Mouse (Mus musculus) heart, adult 18-20 months (tissue): ENCODE data around the gene B230217C12Rik. TPM values are rescaled to one million over a fixed set of nuclear protein-coding genes. Genes with fewer than 3 reads are reported as not detected.

Experiments used
- DNase-seq, 2 experiments: peaks; one replicate each; pipeline ENCODE4 v3.0.0; 2021 to 2022; ENCODE audit warnings: mixed read lengths in 1 of 2
- long read RNA-seq, 2 experiments: library from polyadenylated mRNA; stranded (forward); transcript quantifications; one replicate each; pipeline ENCODE4 v2.0.0; 2021
- total RNA-seq, 2 experiments: library from RNA; stranded (reverse); gene quantifications; 2 replicates each; pipeline ENCODE4 v1.2.3; 2021

Gene B230217C12Rik
- under 1 TPM; 0.51 to 0.55 TPM for total RNA-seq
- long read RNA-seq, experiment 1 = 0 reads
- long read RNA-seq, experiment 2, partial matches to known transcripts = 0 of 1 reads
- long read RNA-seq, experiment 2, other reads (novel, unspliced or antisense) = 0 of 1 reads

DNA sequence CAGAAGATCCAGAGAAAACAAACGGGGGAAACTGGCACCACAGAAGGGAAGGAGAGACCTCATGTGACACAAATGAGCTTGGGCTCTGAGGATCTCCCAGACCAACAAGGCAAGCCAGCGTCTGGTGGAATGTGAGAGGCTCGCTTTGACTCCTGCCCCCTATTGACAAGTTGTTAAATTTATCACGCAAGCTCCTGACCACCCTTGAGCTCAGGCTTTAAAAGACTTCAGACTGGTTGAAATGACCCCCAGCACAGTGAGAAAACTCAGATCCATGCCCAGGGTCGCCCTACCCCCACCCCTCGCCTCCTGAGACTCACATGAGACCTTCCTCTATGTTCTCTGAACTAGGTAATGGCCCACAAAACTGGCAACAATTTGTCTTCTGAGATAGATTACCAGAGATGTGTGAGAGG, at the start of gene B230217C12Rik:
TSS of gene B230217C12Rik (plus strand) at position 242 of the 416 bp plus-strand sequence.
- peak in 1 of 2 experiments; percentile 59 for DNase-seq

DNA sequence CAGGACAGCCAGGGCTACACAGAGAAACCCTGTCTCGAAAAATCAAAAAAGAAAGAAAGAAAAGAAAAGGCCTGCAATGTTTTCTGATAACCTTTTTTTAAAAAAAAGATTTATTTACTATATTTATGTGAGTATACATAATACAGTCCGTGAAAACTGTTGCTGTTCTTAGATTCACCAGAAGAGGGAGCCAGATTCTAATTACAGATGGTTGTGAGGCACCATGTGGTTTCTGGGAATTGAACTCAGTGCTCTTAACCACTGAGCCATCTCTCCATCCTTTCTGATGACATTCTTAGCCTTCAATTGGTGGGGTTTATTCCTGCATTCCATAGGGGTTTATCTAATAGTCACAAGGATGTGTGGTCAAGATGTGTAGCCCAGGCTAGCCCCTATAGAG, 47.4 kb upstream of the B230217C12Rik start:
- DNase-seq = peak; percentile 50 to 84

DNA sequence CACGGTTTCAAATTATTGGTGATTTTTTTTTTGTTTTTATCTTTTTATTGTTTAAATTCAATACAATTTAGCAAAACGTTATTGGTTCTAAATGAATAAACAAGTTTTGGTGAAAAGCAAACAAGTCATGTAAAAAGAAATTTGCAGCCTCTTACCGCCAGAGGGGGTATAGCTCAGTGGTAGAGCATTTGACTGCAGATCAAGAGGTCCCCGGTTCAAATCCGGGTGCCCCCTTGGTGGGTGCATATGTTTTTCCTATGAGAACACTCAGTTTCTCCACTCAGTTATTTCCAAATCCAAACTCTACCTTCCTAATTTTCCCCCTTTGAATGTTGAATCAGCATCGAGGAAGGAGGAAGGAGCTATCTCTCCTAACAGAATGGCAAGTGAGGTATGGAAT, 43.7 kb upstream of the B230217C12Rik start:
- peak; percentile 72 to 89 for DNase-seq

DNA sequence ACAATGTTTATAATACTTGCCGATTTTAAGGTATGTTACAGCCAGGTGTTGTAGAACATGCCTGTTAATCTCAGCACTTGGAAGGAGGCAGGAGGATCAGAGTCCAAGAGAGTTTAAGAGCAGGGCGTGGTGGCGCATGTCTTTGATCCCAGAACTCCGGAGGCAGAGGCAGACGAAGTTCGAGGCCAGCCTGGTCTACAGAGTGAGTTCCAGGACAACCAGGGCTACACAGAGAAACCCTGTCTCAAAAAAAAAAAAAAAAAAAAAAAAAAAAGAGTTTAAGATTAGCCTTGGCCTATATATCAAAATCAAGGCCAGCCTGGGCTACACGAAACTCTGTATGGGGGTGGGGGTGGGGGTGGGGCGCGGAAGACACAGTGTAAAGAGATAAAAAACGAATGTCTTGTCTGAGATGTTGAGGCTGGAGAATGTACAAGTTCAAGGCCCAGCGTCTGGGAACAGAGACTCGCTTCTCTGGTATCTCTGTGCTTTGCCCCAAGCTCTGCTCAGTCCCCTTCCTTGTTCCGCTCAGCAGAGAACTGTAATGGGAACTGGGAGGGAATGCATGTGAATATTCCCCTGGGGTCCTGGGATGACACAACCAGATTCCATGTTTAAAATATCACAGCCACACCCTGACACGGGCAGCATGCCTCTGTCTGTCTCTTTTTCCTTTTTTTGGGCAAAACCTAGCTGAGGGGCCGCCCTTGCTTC, 43.1 kb upstream of the B230217C12Rik start:
- DNase-seq = peak; percentile 52 to 61

DNA sequence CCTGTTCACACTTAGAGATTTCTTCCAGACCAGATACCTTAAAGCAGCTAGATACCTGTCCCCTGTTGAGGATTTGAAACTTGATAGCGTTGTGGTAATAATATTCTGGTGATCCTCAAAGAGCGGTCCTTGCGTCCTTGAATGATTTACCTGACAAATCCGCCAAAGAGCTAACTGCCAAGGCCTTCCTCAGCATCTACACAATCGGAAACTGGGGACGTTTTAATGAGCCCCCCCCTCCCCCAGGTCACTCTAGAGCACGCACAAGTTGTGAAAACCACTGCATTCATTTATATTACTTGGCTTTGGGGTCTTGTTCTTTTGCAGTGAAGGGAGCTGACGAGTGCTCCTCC, 42.5 kb upstream of the B230217C12Rik start:
- DNase-seq = no peak

DNA sequence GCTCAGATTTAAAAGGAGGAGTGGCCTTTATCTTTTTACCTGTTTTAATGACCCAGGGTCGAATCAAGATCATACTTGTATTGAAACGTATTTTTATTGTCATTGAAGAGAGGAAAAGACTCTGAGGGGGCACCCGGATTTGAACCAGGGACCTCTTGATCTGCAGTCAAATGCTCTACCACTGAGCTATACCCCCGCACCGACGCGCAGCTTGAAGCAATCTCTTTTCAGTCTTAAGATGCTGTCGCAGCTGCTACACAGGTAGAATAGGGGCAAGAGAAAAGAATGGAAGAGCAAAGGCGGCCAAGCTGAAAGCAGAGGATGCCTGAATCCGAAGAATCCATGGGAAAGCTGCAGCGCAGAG, 41.8 kb upstream of the B230217C12Rik start, which contains the start of gene Lasp1:
TSS of gene Lasp1 (plus strand) at position 219 of the 364 bp plus-strand sequence.
- DNase-seq = peak; percentile 89 to 95

DNA sequence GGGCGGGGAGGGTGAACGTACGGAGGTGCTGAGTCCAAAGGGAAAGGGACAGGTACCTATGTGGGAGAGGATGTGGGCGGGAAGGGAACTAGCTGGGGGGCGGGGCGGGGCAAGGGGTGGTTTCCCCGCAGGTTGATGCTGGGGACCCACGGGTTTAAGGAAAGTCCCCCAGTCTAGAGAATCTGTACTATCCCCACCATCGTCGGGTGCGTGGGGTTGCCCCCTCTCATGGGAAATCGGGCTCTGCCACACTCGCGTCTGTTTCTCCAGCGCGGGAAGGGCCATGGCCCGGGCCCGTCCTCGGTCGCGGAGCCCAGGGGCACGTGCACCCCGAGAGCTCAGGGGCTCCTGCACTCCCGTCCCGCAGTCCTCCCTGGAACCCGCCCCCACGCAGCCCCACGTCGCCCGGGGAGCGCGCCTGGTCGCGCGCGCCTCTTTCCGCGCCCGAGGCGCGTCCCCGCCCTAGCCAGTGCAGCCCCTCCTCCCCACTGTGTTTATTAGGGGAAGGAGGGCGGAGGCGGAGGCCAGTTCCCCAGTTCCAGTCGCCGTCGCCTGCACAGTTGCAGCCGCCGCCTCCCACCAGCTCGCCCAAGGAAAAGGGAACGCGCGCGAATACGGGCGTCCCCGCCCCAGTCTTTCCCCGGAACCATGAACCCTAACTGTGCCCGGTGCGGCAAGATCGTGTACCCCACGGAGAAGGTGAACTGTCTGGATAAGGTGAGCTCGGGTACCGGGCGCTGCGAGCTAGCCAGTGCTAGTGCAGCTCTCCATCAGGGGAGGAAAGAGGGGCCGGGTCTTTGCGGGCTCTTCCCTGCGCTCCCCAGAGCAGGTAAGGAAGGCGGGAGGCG, 41.2 kb upstream of the B230217C12Rik start:
- DNase-seq = peak; percentile 92 to 94

DNA sequence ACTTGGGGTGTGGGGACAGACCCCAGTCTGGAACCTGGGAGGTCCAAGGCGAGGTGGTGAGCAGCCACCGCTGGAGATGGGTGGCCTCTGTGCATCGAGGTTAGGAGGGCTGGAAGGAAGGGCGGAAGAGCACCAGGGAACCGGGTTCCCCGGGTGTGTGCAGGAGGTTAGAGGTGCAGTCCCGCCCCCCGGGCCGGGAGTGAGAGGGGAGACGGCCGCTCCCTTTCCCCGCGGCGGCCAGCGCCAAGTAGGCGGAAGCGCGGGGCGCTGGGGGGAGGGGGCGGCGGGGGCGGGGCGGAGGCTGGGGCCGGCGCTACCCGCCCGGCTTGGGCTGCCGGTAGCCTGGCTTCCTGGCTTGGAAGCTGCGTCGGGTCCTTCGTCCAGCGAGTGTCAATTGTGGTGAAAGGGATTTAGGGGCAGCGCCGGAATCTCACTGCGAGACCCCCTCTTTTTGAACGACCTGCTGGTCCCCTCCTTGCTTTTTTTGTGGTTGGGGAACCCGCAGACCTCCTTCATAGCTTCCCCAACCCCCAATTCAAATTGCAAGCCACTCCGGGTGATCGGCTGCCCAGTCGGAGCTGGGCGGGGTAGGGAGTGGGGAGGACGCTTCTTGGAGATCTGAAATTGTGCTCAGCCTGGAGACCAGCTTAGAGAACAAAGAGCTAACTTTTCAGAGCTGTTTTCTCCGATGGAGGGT, 40.4 kb upstream of the B230217C12Rik start:
- DNase-seq = peak; percentile 81 to 90

DNA sequence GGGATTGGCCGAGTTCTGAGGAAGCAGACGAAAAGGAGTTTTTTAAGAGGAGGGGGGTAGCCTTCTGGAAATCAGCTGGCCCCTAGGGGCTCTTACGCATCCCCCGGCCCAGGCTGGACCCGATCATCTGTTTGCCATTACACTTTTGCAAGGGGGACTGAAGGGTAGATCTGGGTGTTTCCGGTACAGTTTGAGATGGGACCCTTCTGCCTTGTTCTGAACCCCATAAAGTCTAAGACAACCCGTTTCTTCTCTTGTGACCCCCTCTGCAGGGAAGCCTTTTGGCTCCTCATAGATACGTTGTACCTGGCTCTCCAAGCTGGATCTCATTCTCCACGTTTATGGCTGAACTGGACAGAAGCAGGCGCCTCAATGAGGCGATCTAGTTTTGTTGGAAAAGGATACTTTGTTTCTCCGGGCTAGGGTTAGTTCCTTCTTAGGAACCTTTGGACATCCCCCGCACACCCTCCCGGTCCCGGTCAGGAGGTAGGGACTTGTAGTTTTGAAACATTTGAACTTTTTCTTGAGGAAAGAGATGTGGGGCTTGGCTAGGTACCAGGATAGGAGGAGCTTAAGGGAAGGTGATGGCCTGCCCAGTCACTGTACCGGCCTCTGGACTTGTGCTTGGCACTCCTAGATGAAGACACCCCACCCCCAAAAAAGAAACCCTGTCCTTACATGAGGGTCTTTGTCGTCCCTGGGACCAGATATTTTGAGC, 39.7 kb upstream of the B230217C12Rik start:
- peak; percentile 60 to 62 for DNase-seq

DNA sequence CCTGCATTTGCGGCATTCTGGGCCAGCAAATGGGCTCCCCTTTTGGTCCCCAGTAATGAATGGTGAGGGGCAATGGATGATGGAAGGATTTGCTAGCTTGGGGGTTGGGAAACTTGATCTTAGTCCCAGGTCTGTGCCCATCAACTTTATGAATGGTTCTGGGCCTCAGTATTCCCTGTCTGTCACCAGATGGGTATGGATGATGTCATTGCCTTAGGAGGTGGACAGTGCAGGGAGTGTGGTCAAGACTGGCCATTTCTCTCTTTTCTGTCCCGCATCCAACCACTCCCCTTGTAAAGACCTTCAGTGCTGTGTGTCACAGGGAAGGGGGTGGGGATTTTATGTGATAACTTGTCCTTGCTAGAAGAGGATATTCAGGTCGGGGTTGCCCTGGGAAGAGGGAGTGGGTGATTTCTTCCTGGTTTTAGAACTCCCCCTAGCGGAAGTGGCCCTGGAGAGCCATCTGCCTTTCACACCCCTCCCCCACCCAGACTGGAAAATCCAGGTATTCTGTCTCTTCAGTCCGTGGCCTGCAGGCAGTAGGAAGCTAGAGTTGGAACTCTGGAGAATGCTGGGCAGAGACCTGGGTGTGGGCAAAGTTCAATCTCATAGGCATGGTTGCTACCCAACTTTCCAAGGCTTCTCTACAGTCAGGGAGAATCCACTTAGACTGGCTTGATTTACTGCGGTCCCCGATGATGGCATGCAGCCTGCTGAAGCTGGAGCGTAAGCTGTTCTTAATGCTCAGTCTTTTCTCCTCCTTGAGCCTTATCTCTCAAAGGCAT, 39.0 kb upstream of the B230217C12Rik start:
- DNase-seq = peak; percentile 56 to 71

DNA sequence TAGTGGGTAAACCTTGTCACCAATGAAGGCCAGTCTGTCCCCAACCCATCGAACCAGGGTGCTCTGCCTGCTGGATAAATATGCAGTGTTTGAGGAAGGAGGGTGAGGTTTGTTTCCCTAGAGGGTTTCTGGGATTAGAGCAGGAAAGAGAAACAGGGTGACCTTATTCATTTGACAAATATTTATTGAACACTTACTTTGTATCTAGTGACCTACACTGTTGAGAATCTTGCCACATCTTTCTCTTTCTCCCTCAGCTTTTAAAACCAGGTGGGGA, 38.4 kb upstream of the B230217C12Rik start:
- no peak for DNase-seq

DNA sequence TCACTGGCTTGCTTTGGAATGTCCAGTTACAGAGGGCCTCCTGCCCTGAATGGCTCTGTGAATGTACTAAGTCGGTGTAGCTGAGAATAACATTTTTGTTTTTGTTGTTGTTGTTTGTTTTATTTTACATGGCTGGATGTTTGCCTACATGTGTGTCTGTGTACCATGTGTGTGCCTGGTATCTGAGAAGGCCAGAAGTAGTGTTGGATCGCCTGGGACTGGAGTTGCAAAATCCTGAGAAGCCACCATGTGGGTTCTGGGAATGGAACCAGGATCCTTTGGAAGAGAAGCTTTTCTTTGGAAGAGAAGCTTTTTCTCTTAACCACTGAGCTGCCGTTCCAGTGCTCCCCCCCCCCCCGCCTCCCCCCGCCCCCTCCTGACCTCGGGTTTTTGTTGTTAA, 38.1 kb upstream of the B230217C12Rik start:
- peak; percentile 57 to 60 for DNase-seq

DNA sequence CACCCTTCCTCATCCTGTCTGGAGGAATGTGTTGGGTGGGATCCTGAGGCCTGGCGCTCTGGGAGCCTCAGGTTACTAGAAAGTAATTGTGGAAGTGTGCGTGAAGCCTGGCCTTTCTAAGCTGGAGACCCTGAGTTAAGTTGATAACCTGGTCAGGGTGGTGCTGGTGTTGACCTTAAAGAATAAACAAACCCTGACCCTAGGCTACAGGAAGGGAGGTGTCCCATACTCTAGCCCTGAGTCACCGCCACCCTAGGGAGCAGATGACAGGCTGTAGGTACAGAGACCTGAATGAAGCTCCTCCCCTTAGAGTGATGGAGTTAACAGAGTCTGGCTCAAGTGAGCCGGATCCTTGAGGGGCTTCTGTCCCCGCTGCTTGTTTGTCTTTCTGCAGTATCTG, 36.7 kb upstream of the B230217C12Rik start:
- peak in 1 of 2 experiments; percentile 53 for DNase-seq

DNA sequence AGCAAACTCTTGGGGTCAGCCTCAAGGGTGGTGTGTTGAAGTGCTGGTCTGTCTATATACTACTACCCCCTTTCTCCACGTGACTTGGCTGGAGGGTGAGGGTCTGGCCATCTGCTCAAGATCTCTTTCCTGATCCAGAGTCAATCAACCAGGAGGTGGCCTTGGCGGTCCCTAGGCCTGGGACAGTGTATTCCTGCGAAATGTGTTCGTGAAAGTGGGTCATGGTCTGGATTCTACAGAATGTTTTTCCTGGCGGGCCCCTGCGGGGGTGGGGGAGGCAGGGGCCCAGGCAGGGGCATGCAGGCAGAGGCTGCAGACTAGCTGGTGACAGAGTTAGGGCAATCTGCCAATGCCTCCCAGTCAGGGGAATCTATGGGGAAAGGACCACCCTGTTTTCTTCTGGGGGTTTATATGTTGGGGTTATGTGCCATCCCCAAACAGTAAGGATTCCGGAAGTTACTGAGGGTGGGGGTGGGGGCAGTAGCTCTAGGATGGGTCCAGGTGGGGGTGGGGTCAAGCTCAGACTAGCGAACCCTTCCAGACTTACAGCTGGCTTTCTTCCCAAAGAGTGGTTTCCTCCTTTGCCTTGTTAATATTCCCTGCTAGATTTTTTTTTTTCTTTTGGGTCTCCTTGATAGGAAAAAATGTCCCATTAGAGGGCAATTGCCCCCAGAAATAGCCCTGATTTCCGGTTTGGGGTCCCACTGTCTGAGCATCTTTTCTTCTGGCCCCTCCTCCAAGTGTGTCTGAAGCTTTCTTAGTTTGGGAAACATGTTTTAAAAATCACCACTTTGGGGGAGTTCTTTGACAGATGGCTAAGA, 35.5 kb upstream of the B230217C12Rik start:
- DNase-seq = peak; percentile 45 to 48

DNA sequence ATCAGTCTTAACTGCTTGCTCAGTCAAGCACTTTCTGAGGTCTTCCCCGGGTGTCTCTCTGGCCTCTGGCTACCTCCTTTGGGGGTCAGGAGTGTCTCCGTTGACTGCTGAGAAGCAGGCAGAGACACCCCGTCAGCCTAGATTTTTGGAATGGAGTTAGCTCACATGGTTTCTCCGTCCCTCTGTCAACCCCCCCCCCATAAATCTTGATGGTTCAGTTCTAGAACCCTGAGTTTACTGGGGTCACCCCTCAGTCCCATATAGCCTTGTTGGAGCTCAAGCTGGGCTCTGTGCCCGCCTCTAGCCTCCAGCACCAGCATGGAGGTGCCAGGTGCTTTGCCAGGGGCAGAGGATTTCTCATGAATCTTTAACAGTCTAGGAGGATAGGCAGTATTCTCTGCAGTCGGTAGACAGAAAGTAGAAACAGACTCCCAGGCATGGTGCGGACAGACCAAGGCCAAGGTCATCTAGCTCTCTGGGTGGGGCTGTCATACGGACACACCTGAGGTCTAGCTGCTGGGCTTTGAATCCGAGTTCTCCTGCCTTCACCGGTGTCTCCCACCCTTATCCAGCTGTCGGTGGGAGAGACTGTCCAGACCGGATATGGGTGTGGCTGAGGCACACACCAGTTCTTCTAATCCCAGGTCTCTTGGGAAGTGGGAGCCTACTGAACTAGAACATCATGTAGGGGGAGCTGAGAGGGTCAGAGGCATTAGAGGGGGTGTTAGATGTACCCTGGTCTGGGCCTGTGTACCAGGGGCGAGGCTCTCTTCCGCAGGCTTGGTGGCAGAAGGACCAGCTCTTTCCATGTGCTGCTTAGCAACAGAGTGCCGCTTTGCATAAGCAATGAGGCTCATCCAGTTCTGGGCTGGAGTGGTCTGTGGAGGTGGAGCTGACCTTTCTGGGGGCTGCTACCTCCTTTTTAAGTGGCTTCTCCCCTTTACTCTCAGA, 34.6 kb upstream of the B230217C12Rik start:
- peak; percentile 68 to 79 for DNase-seq

DNA sequence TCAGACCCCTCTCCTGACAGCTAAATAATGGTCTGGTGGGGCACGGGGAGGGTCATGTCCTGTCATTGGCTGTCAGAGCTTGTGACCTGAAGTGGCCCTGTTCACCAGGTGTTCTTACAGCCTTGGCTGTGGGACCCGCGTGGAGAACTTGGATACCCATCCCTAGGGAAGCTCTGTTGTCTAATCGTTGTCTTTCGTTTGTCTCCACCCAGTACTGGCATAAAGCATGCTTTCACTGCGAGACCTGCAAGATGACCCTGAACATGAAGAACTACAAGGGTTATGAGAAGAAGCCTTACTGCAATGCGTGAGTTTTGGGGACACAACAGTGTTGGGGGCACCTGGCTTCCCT, 34.0 kb upstream of the B230217C12Rik start:
- no peak for DNase-seq

DNA sequence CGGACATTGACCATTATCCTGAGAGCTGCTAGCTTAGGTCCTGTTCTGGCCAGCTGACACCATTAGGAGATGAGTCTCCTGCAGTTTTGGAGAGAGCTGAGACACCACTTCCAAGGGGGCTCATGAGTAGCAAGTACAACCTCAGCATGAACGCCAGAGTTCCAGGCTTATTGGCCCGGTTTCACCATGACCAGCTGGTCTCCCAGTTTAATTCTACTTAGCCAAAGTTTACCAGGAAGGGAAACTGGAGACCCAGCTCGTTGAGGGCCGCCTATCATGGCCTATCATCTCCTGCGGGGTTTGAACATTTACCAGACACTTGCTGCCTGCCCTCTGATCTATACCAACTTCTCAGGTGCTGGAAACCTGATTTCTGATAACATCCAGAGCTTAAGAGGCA, 33.0 kb upstream of the B230217C12Rik start:
- peak; percentile 66 to 71 for DNase-seq

DNA sequence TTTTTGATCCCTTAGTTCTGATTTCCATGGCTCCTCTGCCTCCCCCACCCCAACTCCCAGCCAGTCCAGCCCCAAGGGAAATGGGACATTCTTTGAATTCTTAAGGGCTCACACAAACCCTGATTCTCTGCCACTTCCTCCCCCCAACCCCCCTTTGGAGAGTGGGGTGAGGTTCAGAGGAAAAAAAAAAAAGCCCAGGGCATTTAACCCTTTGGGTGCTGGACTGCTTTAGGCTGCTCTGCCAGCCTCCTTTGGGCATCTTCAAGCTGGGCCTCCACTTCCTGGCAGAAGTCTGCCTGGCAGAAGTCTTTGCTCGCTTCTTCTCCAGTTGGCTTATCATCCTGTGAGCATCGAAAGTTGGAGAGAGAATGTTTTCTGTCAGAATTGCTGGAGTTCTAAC, 32.5 kb upstream of the B230217C12Rik start:
- peak; percentile 77 for DNase-seq

DNA sequence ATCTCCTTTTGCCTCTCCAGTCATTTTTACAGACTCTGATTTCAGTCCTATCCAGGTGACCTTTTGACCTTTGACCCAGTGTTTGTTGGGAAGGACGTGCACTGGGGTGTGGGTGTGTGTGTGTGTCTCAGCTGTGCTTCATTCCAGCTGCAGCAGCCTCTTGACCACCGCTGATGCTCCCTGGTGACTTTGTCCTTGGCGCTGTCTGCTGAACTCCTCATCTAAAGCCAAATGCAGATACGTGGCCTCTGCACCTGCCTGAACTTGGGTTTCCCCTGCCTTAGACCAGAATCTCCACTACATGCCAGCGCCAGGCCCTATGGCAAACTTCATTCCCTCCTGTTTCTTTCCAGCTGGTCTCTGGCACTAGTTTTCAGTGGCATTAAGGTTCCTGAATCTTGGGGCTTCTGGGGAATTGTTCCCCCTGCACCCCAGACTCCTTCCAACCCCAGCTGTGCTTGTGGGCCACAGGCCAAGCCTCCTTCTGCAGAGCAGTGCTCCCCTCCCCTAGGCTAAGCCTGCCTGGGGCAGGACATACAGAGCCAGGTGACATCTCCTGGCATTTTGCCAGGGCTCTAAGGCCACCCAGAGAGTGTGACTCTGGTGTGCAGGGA, 31.9 kb upstream of the B230217C12Rik start:
- DNase-seq = peak; percentile 52 to 54
